Mouse (Mus musculus): Measurements from ENCODE around the gene Cox6a1. TPM values are rescaled to one million over a fixed set of nuclear protein-coding genes. Genes with fewer than 3 reads are reported as not detected.

The Cox6a1 gene
- polyA plus RNA-seq, 1 experiment from 2014 or later = 652 TPM

- Histone ChIP-seq H3K9ac (no peak overlapping the region), H3K9me3 (no peaks in the 10 kb centered on the region), H3K36me3 (no peaks in the 10 kb centered on the region), H3K27ac (0 out of 2 replicates have a peak overlapping the region, but pooled peaks have one; percentile 6), H3K4me3 (no peak overlapping the region), H3K4me1 (peaks cover 4% of the 10 kb centered on the region; the same call in 1 of the 2 replicates), H3K4me2 (replicated peaks) (no peak overlapping the region), H3K27me3 (no peaks in the 10 kb centered on the region)
- 47% methylated on average over 9 of the region's 9 CpGs for WGBS
- ATAC-seq (ENCODE audit: insufficient number of reproducible peaks, insufficient read depth, low FRiP score, low TSS enrichment) = no peak
Measured at GRCm38 (mm10) chr5:115371736-115372135, 23.0 kb upstream of the Cox6a1 start.

DNA sequence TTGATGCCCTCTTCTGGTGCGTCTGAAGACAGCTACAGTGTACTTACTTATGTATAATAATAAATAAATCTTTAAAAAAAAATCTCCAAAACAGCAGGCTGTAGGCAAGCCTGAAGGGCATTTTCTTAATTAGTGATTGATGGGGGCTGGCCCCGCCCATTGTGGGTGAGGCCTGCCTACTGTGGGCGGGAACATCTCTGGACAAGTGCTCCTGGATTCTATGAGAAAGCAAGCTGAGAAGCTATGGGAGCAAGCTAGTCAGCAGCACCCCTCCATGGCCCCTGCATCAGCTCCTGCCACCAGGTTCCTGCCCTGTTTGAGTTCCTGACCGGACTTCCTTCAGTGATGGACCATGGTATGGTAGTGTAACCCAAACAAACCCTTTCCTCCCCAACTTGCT is 16.0 kb upstream of the Cox6a1 start:
- WGBS = 81% methylated on average over 4 of the region's 4 CpGs
- Histone ChIP-seq H3K4me2 (replicated peaks) (no peak overlapping the region), H3K27me3 (no peaks in the 10 kb centered on the region), H3K4me3 (no peak overlapping the region), H3K4me1 (no peaks in the 10 kb centered on the region), H3K9ac (no peak overlapping the region), H3K27ac (no peak overlapping the region), H3K9me3 (no peaks in the 10 kb centered on the region), H3K36me3 (no peaks in the 10 kb centered on the region)
- ATAC-seq (ENCODE audit: insufficient number of reproducible peaks, insufficient read depth, low FRiP score, low TSS enrichment) = no peak

- Histone ChIP-seq H3K36me3 (no peaks in the 10 kb centered on the region), H3K27ac (no peak overlapping the region), H3K9ac (no peak overlapping the region), H3K4me3 (no peak overlapping the region), H3K4me2 (replicated peaks) (no peak overlapping the region), H3K9me3 (no peaks in the 10 kb centered on the region), H3K27me3 (no peaks in the 10 kb centered on the region), H3K4me1 (no peaks in the 10 kb centered on the region)
- WGBS = 22% methylated on average over 19 of the region's 19 CpGs
- ATAC-seq (ENCODE audit: insufficient number of reproducible peaks, insufficient read depth, low FRiP score, low TSS enrichment) = no peak
Measured at GRCm38 (mm10) chr5:115362819-115363714, 14.3 kb upstream of the Cox6a1 start.

- Histone ChIP-seq H3K27me3 (no peaks in the 10 kb centered on the region), H3K36me3 (no peaks in the 10 kb centered on the region), H3K4me1 (no peaks in the 10 kb centered on the region), H3K27ac (no peak overlapping the region), H3K9ac (no peak overlapping the region), H3K4me3 (no peak overlapping the region), H3K4me2 (replicated peaks) (no peak overlapping the region), H3K9me3 (no peaks in the 10 kb centered on the region)
- ATAC-seq (ENCODE audit: insufficient number of reproducible peaks, insufficient read depth, low FRiP score, low TSS enrichment) = no peak
- 32% methylated on average over 7 of the region's 7 CpGs for WGBS
Measured at GRCm38 (mm10) chr5:115362216-115362615, 13.4 kb upstream of the Cox6a1 start.

- 68% methylated on average over 5 of the region's 5 CpGs for WGBS
- H3K27ac ChIP-seq = no peak overlapping the region
- no peak overlapping the region for H3K4me3 ChIP-seq
Measured at GRCm38 (mm10) chr5:115359851-115360372, 11.1 kb upstream of the Cox6a1 start.

GRCm38 (mm10) chr5:115359438-115359837 is 10.7 kb upstream of the Cox6a1 start:
- no peak overlapping the region for H3K9ac ChIP-seq
- no peaks in the 10 kb centered on the region for H3K27me3 ChIP-seq
- no peak overlapping the region for H3K4me3 ChIP-seq
- ATAC-seq (ENCODE audit: insufficient number of reproducible peaks, insufficient read depth, low FRiP score, low TSS enrichment) = no peak
- WGBS = 84% methylated on average over 8 of the region's 8 CpGs
- H3K36me3 ChIP-seq = no peaks in the 10 kb centered on the region
- no peak overlapping the region for H3K27ac ChIP-seq
- no peaks in the 10 kb centered on the region for H3K9me3 ChIP-seq
- no peaks in the 10 kb centered on the region for H3K4me1 ChIP-seq
- no peak overlapping the region for H3K4me2 ChIP-seq (replicated peaks)

More at GRCm38 (mm10) chr5:115359851-115360372, 11.1 kb upstream of the Cox6a1 start:
- Histone ChIP-seq H3K9me3 (no peaks in the 10 kb centered on the region), H3K4me2 (replicated peaks) (no peak overlapping the region), H3K27me3 (no peaks in the 10 kb centered on the region), H3K9ac (no peak overlapping the region), H3K36me3 (no peaks in the 10 kb centered on the region), H3K4me1 (no peaks in the 10 kb centered on the region)
- ATAC-seq (ENCODE audit: insufficient number of reproducible peaks, insufficient read depth, low FRiP score, low TSS enrichment) = no peak

DNA sequence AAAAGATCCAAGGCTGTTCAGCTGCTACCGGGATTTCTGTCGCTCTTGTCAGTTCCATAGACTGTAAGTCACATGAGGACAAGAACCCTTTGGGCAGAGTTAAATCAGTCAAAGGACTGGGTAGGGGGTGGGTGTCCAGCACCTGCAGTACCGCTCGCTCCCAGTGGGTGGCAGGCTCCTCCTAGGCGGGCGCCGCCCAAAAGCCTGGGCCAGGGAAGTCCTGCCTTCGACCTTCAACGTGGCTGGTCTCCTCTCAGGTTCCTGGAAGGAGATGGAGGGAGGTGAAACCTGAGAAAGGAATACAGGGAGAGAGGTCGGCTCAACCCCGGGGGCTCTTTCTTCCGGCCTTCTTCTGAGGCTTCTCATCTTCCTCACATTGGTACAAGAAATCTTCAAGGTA is 10.1 kb upstream of the Cox6a1 start:
- no peaks in the 10 kb centered on the region for H3K9me3 ChIP-seq
- H3K4me2 ChIP-seq (replicated peaks) = no peak overlapping the region

DNA sequence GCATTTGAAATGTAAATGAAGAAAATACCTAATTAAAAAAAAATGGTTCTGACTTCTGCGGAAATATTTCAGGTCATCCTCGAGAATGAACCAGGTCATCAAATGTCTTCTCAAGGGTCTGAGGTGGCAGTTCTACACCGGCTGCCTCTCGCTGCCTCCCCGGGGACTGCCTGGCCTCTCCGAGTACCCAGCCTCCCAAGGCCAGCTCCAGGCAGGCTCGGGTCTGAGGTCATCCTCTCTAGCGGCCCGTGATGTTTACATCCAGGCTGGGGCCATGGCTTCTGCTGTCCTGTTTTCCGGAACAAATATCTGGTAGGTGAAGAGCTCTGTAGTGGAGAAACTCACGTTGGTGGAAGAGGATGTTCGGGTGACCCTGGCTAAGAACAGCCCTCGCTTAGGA is 6.3 kb upstream of the Cox6a1 start:
- no peak overlapping the region for H3K27ac ChIP-seq
- H3K36me3 ChIP-seq = no peaks in the 10 kb centered on the region
- H3K4me2 ChIP-seq (replicated peaks) = no peak overlapping the region
- ATAC-seq (ENCODE audit: insufficient number of reproducible peaks, insufficient read depth, low FRiP score, low TSS enrichment) = no peak
- no peak overlapping the region for H3K9ac ChIP-seq
- no peak overlapping the region for H3K4me3 ChIP-seq
- H3K4me1 ChIP-seq = no peaks in the 10 kb centered on the region
- no peaks in the 10 kb centered on the region for H3K27me3 ChIP-seq
- H3K9me3 ChIP-seq = no peaks in the 10 kb centered on the region
- 56% methylated on average over 13 of the region's 13 CpGs for WGBS

More for the DNA sequence above, 10.1 kb upstream of the Cox6a1 start:
- peak; percentile 76; the same call in 1 of the 2 replicates for ATAC-seq (ENCODE audit: insufficient number of reproducible peaks, insufficient read depth, low FRiP score, low TSS enrichment)
- no peak overlapping the region for H3K9ac ChIP-seq
- H3K27ac ChIP-seq = no peak overlapping the region
- no peaks in the 10 kb centered on the region for H3K27me3 ChIP-seq
- 4% methylated on average over 12 of the region's 12 CpGs for WGBS
- no peaks in the 10 kb centered on the region for H3K36me3 ChIP-seq
- H3K4me1 ChIP-seq = no peaks in the 10 kb centered on the region
- H3K4me3 ChIP-seq = no peak overlapping the region

GRCm38 (mm10) chr5:115351348-115351747 is 2.6 kb upstream of the Cox6a1 start:
- Histone ChIP-seq H3K27ac (no peak overlapping the region), H3K36me3 (peaks cover 3% of the 10 kb centered on the region), H3K9ac (no peak overlapping the region), H3K4me3 (no peak overlapping the region), H3K27me3 (no peaks in the 10 kb centered on the region), H3K9me3 (no peaks in the 10 kb centered on the region), H3K4me1 (peaks cover 9% of the 10 kb centered on the region), H3K4me2 (replicated peaks) (no peak overlapping the region)
- 73% methylated on average over 5 of the region's 5 CpGs for WGBS
- no peak for ATAC-seq (ENCODE audit: insufficient number of reproducible peaks, insufficient read depth, low FRiP score, low TSS enrichment)

GRCm38 (mm10) chr5:115349225-115349555 is 409 bp upstream of the Cox6a1 start:
- H3K4me2 ChIP-seq (replicated peaks) = peak overlapping the region; percentile 80
- 1% methylated on average over 18 of the region's 18 CpGs for WGBS
- ATAC-seq (ENCODE audit: insufficient number of reproducible peaks, insufficient read depth, low FRiP score, low TSS enrichment) = peak; percentile 5; the same call in 1 of the 2 replicates

GRCm38 (mm10) chr5:115347564-115347963 is 1.2 kb downstream of the Cox6a1 start:
- Histone ChIP-seq H3K27me3 (no peaks in the 10 kb centered on the region), H3K4me1 (peaks cover 9% of the 10 kb centered on the region), H3K36me3 (peaks cover 39% of the 10 kb centered on the region), H3K9ac (no peak overlapping the region), H3K4me2 (replicated peaks) (peak overlapping the region; percentile 90), H3K9me3 (no peaks in the 10 kb centered on the region), H3K27ac (no peak overlapping the region), H3K4me3 (peak overlapping the region; percentile 97)
- WGBS = 4% methylated on average over 5 of the region's 5 CpGs
- no peak for ATAC-seq (ENCODE audit: insufficient number of reproducible peaks, insufficient read depth, low FRiP score, low TSS enrichment)

More at GRCm38 (mm10) chr5:115349225-115349555, 409 bp upstream of the Cox6a1 start:
- Histone ChIP-seq H3K36me3 (peaks cover 23% of the 10 kb centered on the region), H3K27me3 (no peaks in the 10 kb centered on the region), H3K4me1 (peaks cover 9% of the 10 kb centered on the region), H3K9ac (peak overlapping the region; percentile 89), H3K4me3 (peak overlapping the region; percentile 97), H3K27ac (peak overlapping the region; percentile 85), H3K9me3 (no peaks in the 10 kb centered on the region)
